ENCODE assay signal across 11 mouse cellular contexts in the genomic region with DNA sequence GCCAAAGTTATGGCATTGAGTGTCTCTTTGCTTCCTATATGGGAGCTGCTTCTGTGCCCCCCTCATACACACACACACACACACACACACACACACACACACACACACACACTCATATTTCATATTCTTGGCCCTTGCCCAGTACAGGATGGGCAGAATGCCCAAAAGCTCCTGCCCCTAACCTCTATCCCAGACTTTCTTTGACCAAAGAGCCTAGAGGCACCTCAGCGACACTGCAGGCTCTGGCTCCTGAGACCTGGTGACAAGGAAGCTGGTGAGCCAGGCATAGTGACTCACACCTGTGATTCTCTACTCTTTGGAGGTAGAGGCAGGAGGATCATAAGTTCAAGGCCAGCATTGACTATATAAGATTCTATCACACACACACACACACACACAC. TPM values are rescaled to one million over a fixed set of nuclear protein-coding genes. Genes with fewer than 3 reads are reported as not detected.
A peak's percentile ranks its signal among the peaks of the same experiment; 100 is the strongest.
DNase-seq lines count a peak whose midpoint lies in the region; ATAC-seq and TF ChIP-seq lines count a peak whose summit lies in the region.
"Had no signal": no experiment of that assay in that cellular context is flagged by ENCODE, and none has a peak within 500 bp of the region (broad histone marks: within the 10 kb centered on the region; RNA-seq: fewer than 3 reads in every experiment).

No protein-coding gene starts in this region.

- no peaks in the 10 kb centered on the region for H3K9me3 ChIP-seq in intestine, embryonic 15.5 days
- no peaks in the 10 kb centered on the region for H3K9me3 ChIP-seq in intestine, embryonic 16.5 days (ENCODE audit: control insufficient read depth, low read length)
- H3K9me3 ChIP-seq in forebrain, postnatal 0 days (ENCODE audit: low read length) = no peaks in the 10 kb centered on the region
- H3K9me3 ChIP-seq: G1E had no signal

- WGBS in intestine, embryonic 15.5 days = 61% methylated on average over 1 of the region's 1 CpGs
- WGBS in intestine, embryonic 16.5 days = 86% methylated on average over 1 of the region's 1 CpGs
- WGBS in forebrain, postnatal 0 days = 29% methylated on average over 1 of the region's 1 CpGs

- H3K4me3 ChIP-seq in intestine, embryonic 15.5 days (replicated peaks) = no peak overlapping the region
- H3K4me3 ChIP-seq in intestine, embryonic 16.5 days (ENCODE audit: low read length) = no peak overlapping the region
- peak overlapping the region; percentile 81 for H3K4me3 ChIP-seq in forebrain, postnatal 0 days (ENCODE audit: low read depth, low read length)
- H3K4me3 ChIP-seq in myocyte = peak overlapping the region; percentile 96

- no peaks in the 10 kb centered on the region for H3K27me3 ChIP-seq in intestine, embryonic 15.5 days (replicated peaks)
- H3K27me3 ChIP-seq in intestine, embryonic 16.5 days (replicated peaks; ENCODE audit: control insufficient read depth, insufficient read depth, low read length) = no peaks in the 10 kb centered on the region
- H3K27me3 ChIP-seq in forebrain, postnatal 0 days (ENCODE audit: insufficient read depth, low read length) = no peaks in the 10 kb centered on the region
- H3K27me3 ChIP-seq in myocyte (ENCODE audit: control insufficient read depth, insufficient read depth, insufficient read length) = no peaks in the 10 kb centered on the region

- H3ac ChIP-seq in myocyte (ENCODE audit: control insufficient read depth, insufficient read length) = no peak overlapping the region

- peaks cover 16% of the 10 kb centered on the region for H3K79me2 ChIP-seq in myocyte (ENCODE audit: control insufficient read depth, insufficient read depth)

- peak; percentile 56 for DNase-seq in NIH3T3 (ENCODE audit: low read depth)
- DNase-seq in forebrain, postnatal 0 days = no peak
- no peak for DNase-seq in embryo, embryonic 9.5 days (ENCODE audit: extremely low spot score)
- no peak for DNase-seq in ovary, postnatal 10 days (ENCODE audit: low spot score)
- DNase-seq: heart, adult 2 months; layer of hippocampus, postnatal 36 days had no signal

- no peak overlapping the region for H3K27ac ChIP-seq in intestine, embryonic 15.5 days
- H3K27ac ChIP-seq in intestine, embryonic 16.5 days (ENCODE audit: low read length) = no peak overlapping the region
- peak overlapping the region; percentile 76; the same call in 1 of the 2 replicates for H3K27ac ChIP-seq in forebrain, postnatal 0 days (ENCODE audit: low read depth, low read length)
- H3K27ac ChIP-seq: heart, adult 2 months had no signal

- H3K4me1 ChIP-seq in intestine, embryonic 15.5 days (replicated peaks) = peaks cover 28% of the 10 kb centered on the region
- H3K4me1 ChIP-seq in intestine, embryonic 16.5 days (ENCODE audit: control insufficient read depth, insufficient read depth, low read length) = peaks cover 16% of the 10 kb centered on the region
- H3K4me1 ChIP-seq in forebrain, postnatal 0 days (ENCODE audit: insufficient read depth) = peaks cover 25% of the 10 kb centered on the region

- no peak for TF ChIP-seq POLR2A in myocyte (IDR thresholded peaks at IDR 0.05; ENCODE audit: insufficient read length, low read depth)

- ATAC-seq in intestine, embryonic 15.5 days = no peak
- no peak for ATAC-seq in intestine, embryonic 16.5 days
- no peak for ATAC-seq in forebrain, postnatal 0 days
- ATAC-seq in megakaryocyte, adult 5-6 weeks (ENCODE audit: poor library complexity, severe bottlenecking) = no peak

- peak; percentile 31 for TF ChIP-seq CTCF in forebrain, postnatal 0 days (IDR thresholded peaks at IDR 0.05; ENCODE audit: low read depth)

- 0 out of 2 replicates have a peak, but pooled peaks cover 4% of the 10 kb centered on the region for H3K36me3 ChIP-seq in intestine, embryonic 15.5 days
- H3K36me3 ChIP-seq in intestine, embryonic 16.5 days (ENCODE audit: control insufficient read depth, insufficient read depth, low read length) = no peaks in the 10 kb centered on the region
- H3K36me3 ChIP-seq in forebrain, postnatal 0 days (ENCODE audit: insufficient read depth) = peaks cover 24% of the 10 kb centered on the region
- H3K36me3 ChIP-seq in myocyte (ENCODE audit: control insufficient read depth, insufficient read depth) = peaks cover 20% of the 10 kb centered on the region
- H3K36me3 ChIP-seq: G1E had no signal

- no peak overlapping the region for H3K9ac ChIP-seq in intestine, embryonic 15.5 days
- no peak overlapping the region for H3K9ac ChIP-seq in intestine, embryonic 16.5 days (ENCODE audit: low read depth, low read length)
- H3K9ac ChIP-seq in forebrain, postnatal 0 days = peak overlapping the region; percentile 38; the same call in 1 of the 2 replicates

- peak overlapping the region; percentile 98 for H3K4me2 ChIP-seq in intestine, embryonic 15.5 days (replicated peaks)
- H3K4me2 ChIP-seq in intestine, embryonic 16.5 days (ENCODE audit: low read depth, low read length) = no peak overlapping the region
- peak overlapping the region; percentile 65 for H3K4me2 ChIP-seq in forebrain, postnatal 0 days (ENCODE audit: low read depth)
- H3K4me2 ChIP-seq in myocyte (ENCODE audit: low read depth) = peak overlapping the region; percentile 91

TF ChIP-seq in myocyte, 11 proteins besides CTCF, POLR2A, EP300 and RAD21:
- TF ChIP-seq CEBPB (IDR thresholded peaks at IDR 0.05; ENCODE audit: insufficient read depth, poor library complexity, severe bottlenecking) (no peak), TCF12 (IDR thresholded peaks at IDR 0.05; ENCODE audit: insufficient read depth, poor library complexity, severe bottlenecking) (no peak), POLR2AphosphoS2 (IDR thresholded peaks at IDR 0.05; ENCODE audit: insufficient read length, low read depth) (no peak), MYOD1 (IDR thresholded peaks at IDR 0.05; ENCODE audit: control insufficient read depth in 1 of 3, insufficient read length in 2 of 3, low read depth in 2 of 3) (no peak), REST (IDR thresholded peaks at IDR 0.05; ENCODE audit: insufficient read depth, insufficient read length) (no peak), SRF (IDR thresholded peaks at IDR 0.05; ENCODE audit: control insufficient read depth, insufficient read length, low read depth) (no peak), MAX (IDR thresholded peaks at IDR 0.05; ENCODE audit: low read depth) (no peak), MYOG (IDR thresholded peaks at IDR 0.05; ENCODE audit: control insufficient read depth in 1 of 3, insufficient read depth in 1 of 3, insufficient read length in 2 of 3, low read depth in 2 of 3) (no peak), E2F4 (IDR thresholded peaks at IDR 0.05; ENCODE audit: insufficient read depth) (no peak), USF1 (IDR thresholded peaks at IDR 0.05; ENCODE audit: low read depth) (no peak), TCF3 (IDR thresholded peaks at IDR 0.05; ENCODE audit: insufficient read length, low read depth) (no peak)

RNA-seq across cellular contexts. Expression of gene Cacnb1, which starts 2.1 kb away (rescaled TPM):
- polyA plus RNA-seq in intestine, embryonic 15.5 days (2015; fragmentation: Nextera tagmentation; extraction: Ambion mirVana) = 6.5 and 7.5 TPM in 2 replicates
- polyA plus RNA-seq in intestine, embryonic 16.5 days (2015; fragmentation: Nextera tagmentation; extraction: Ambion mirVana) = 5.1 TPM in 2 replicates
- 64.1 and 76.4 TPM in 2 replicates for total RNA-seq in forebrain, postnatal 0 days (2014; rRNA removed)
- polyA plus RNA-seq in forebrain, postnatal 0 days (2015; fragmentation: Nextera tagmentation; extraction: Ambion mirVana) = 49.4 and 57.2 TPM in 2 replicates
- polyA plus RNA-seq in myocyte (2012; fragmentation: generic; extraction: Trizol) = 163 TPM
- total RNA-seq in megakaryocyte, adult 5-6 weeks (2015) = 1.2 and 1.4 TPM in 2 replicates
- 0.62 and 0.65 TPM in 2 replicates for total RNA-seq in megakaryocyte, adult 5-6 weeks (2017)

RNA-seq across cellular contexts. Expression of gene Rpl19, which starts 5.8 kb away (rescaled TPM):
- polyA plus RNA-seq in intestine, embryonic 15.5 days (2015; fragmentation: Nextera tagmentation; extraction: Ambion mirVana) = 1,063 and 1,131 TPM in 2 replicates
- polyA plus RNA-seq in intestine, embryonic 16.5 days (2015; fragmentation: Nextera tagmentation; extraction: Ambion mirVana) = 990 and 1,058 TPM in 2 replicates
- 793 and 1,371 TPM in 2 replicates for total RNA-seq in forebrain, postnatal 0 days (2014; rRNA removed)
- 687 and 897 TPM in 2 replicates for polyA plus RNA-seq in forebrain, postnatal 0 days (2015; fragmentation: Nextera tagmentation; extraction: Ambion mirVana)
- polyA plus RNA-seq in myocyte (2012; fragmentation: generic; extraction: Trizol) = 2,972 TPM
- 2,687 and 2,729 TPM in 2 replicates for total RNA-seq in megakaryocyte, adult 5-6 weeks (2015)
- total RNA-seq in megakaryocyte, adult 5-6 weeks (2017) = 1,233 and 1,246 TPM in 2 replicates

RNA-seq across cellular contexts. Expression of gene Arl5c, which starts 24.7 kb away (rescaled TPM):
- 7.6 and 11.8 TPM in 2 replicates for polyA plus RNA-seq in intestine, embryonic 15.5 days (2015; fragmentation: Nextera tagmentation; extraction: Ambion mirVana)
- polyA plus RNA-seq in intestine, embryonic 16.5 days (2015; fragmentation: Nextera tagmentation; extraction: Ambion mirVana) = 9.0 and 9.9 TPM in 2 replicates
- 3.7 and 5.2 TPM in 2 replicates for total RNA-seq in forebrain, postnatal 0 days (2014; rRNA removed)
- 3.0 and 4.2 TPM in 2 replicates for polyA plus RNA-seq in forebrain, postnatal 0 days (2015; fragmentation: Nextera tagmentation; extraction: Ambion mirVana)
- polyA plus RNA-seq in myocyte (2012; fragmentation: generic; extraction: Trizol) = 2.1 TPM
- total RNA-seq in megakaryocyte, adult 5-6 weeks (2015) = 42.9 and 56.3 TPM in 2 replicates
- 51.2 TPM in 2 replicates for total RNA-seq in megakaryocyte, adult 5-6 weeks (2017)
- polyA plus RNA-seq: G1E had no signal

RNA-seq across cellular contexts. Expression of gene Stac2, which starts 32.6 kb away (rescaled TPM):
- polyA plus RNA-seq in intestine, embryonic 15.5 days (2015; fragmentation: Nextera tagmentation; extraction: Ambion mirVana) = 0.16 and 0.29 TPM in 2 replicates
- 0.29 TPM in 2 replicates for polyA plus RNA-seq in intestine, embryonic 16.5 days (2015; fragmentation: Nextera tagmentation; extraction: Ambion mirVana)
- 2.8 and 3.8 TPM in 2 replicates for total RNA-seq in forebrain, postnatal 0 days (2014; rRNA removed)
- polyA plus RNA-seq in forebrain, postnatal 0 days (2015; fragmentation: Nextera tagmentation; extraction: Ambion mirVana) = 2.0 and 2.1 TPM in 2 replicates
- polyA plus RNA-seq in myocyte (2012; fragmentation: generic; extraction: Trizol) = 41.7 TPM
- 0.09 TPM in 1 of 2 replicates, not detected in the other for total RNA-seq in megakaryocyte, adult 5-6 weeks (2015)
- 0.04 and 0.08 TPM in 2 replicates for total RNA-seq in megakaryocyte, adult 5-6 weeks (2017)
- polyA plus RNA-seq: G1E had no signal

RNA-seq across cellular contexts. Expression of gene Plxdc1, which starts 34.5 kb away (rescaled TPM):
- 0.47 and 0.49 TPM in 2 replicates for polyA plus RNA-seq in intestine, embryonic 15.5 days (2015; fragmentation: Nextera tagmentation; extraction: Ambion mirVana)
- polyA plus RNA-seq in intestine, embryonic 16.5 days (2015; fragmentation: Nextera tagmentation; extraction: Ambion mirVana) = 0.34 and 0.65 TPM in 2 replicates
- total RNA-seq in forebrain, postnatal 0 days (2014; rRNA removed) = 0.54 and 1.5 TPM in 2 replicates
- polyA plus RNA-seq in forebrain, postnatal 0 days (2015; fragmentation: Nextera tagmentation; extraction: Ambion mirVana) = 1.6 and 3.5 TPM in 2 replicates
- 2.7 TPM for polyA plus RNA-seq in myocyte (2012; fragmentation: generic; extraction: Trizol)
- 13.7 and 15.9 TPM in 2 replicates for total RNA-seq in megakaryocyte, adult 5-6 weeks (2015)
- total RNA-seq in megakaryocyte, adult 5-6 weeks (2017) = 6.3 and 6.7 TPM in 2 replicates

Comparison
In these comparisons a context has a peak if more than half of its experiments do, and no peak if none do; other contexts are left out.
1. H3K4me3 ChIP-seq: peak in forebrain, postnatal 0 days (single experiment) and myocyte (single experiment); none in intestine, embryonic 15.5 days (single experiment) and intestine, embryonic 16.5 days (single experiment).